Mouse (Mus musculus): ENCODE measurements at regions not wholly inside any gene's neighbourhood (a gene's known extent, or its start where the extent isn't known, plus 50 kb on each side); places are given as distances from the start of the nearest gene placed in this dataset.

DNA sequence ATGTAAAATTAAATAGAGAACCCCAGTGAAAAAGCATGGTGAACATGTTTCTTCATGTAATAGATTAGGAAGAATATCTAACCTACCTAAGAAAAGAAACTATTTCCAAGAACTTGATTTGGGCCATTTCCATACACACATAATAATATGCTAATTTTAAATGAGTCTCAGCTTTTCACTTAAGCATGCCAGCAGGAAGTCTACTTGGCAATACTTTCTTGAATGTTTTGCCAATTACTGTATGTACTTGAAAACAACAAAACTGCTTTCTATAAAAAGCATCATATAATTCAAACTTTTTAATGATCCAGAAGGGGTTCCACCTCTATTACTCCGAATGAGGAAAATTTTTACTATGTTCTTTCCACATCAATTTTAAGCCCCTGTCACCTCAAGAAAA lies 1036.9 kb downstream of the Pcdh17 start:
- Histone ChIP-seq H3K4me1 (replicated peaks) (no peaks in the 10 kb centered on the region), H3K4me2 (no peak overlapping the region), H3K27ac (replicated peaks) (no peak overlapping the region), H3K27me3 (no peaks in the 10 kb centered on the region), H3K9me3 (no peaks in the 10 kb centered on the region), H3K9ac (no peak overlapping the region), H3K36me3 (no peaks in the 10 kb centered on the region), H3K4me3 (no peak overlapping the region)
- no peak for ATAC-seq (ENCODE audit: low read depth)
- WGBS: 83% methylated on average over 1 of the region's 1 CpGs

DNA sequence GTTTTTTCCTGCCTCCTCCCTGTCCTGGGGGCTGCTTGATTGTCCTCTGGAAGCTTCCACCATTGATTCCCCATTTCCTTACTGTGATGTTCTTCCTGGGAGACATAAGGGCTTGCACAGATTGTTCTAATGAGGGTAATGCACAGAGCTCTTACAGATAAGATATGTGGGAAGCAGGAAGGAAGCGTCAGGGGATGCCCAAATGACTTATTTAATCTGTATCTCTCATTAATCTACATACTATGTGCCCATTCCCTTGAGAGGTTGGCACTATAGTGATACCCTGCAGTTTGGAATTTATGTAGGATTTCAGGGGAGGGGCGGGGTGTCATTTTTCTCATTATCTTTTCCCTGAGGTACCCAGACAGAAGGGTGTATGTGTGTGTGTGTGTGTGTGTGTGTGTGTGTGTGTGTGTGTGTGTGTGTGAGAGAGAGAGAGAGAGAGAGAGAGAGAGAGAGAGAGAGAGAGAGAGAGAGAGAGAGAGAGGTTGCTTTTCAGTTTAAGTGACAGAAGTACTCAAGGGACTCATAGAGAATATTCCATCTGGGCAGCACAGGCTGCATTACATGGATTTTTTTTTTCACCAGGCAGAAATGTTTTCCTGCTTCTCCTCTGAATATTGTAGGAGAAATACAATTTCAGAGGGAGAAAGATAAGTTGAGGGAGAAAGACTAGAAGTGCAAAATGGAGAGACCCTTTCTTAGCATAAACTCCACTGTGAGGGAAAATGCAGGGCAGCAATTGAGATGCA lies 1064.2 kb downstream of the Pcdh17 start:
- Histone ChIP-seq H3K27me3 (no peaks in the 10 kb centered on the region), H3K4me2 (no peak overlapping the region), H3K4me3 (no peak overlapping the region), H3K36me3 (no peaks in the 10 kb centered on the region), H3K9me3 (no peaks in the 10 kb centered on the region), H3K9ac (no peak overlapping the region), H3K4me1 (replicated peaks) (peaks cover 18% of the 10 kb centered on the region; the same call in 1 of the 2 replicates), H3K27ac (replicated peaks) (peak overlapping the region; percentile 56)
- WGBS: 30% methylated on average over 2 of the region's 2 CpGs
- ATAC-seq (ENCODE audit: low read depth): peak; percentile 81

DNA sequence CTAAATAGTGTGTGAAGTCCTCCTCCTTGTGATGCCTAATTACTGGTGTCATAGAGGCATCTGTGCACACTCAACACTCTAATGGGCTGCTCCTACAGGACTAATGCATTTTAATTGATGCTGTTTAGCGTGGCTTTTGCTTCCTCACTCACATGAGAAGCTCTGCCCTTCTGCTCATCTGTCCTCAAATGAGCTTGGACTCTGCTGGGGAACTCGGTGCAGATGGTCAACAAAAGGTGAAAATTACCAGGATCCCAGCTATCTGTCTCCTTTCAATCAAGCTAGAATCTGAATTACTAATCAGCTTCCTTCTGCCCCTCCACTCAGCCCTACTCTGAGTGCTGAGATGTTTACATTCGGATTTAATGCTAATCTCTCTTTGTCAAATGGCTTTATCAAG lies 1065.2 kb downstream of the Pcdh17 start:
- H3K27ac ChIP-seq (replicated peaks): 0 out of 2 replicates have a peak overlapping the region, but pooled peaks have one; percentile 1
- ATAC-seq (ENCODE audit: low read depth): peak; percentile 60

More for the DNA sequence above, 1065.2 kb downstream of the Pcdh17 start:
- Histone ChIP-seq H3K4me3 (no peak overlapping the region), H3K27me3 (no peaks in the 10 kb centered on the region), H3K4me1 (replicated peaks) (peaks cover 18% of the 10 kb centered on the region; the same call in 1 of the 2 replicates), H3K36me3 (no peaks in the 10 kb centered on the region), H3K9me3 (no peaks in the 10 kb centered on the region), H3K4me2 (no peak overlapping the region), H3K9ac (no peak overlapping the region)
- WGBS: 21% methylated on average over 3 of the region's 3 CpGs

Data from neural tube, embryonic 13.5 days (tissue).